Mouse (Mus musculus) small intestine, adult 10 weeks (tissue): ENCODE data around the gene Chac1. TPM values are rescaled to one million over a fixed set of nuclear protein-coding genes. Genes with fewer than 3 reads are reported as not detected.

ENCODE experiments used
- polyA plus RNA-seq: library from polyadenylated mRNA; stranded (reverse); fragments of 350-450 nt; fragmentation: Illumina TruSeq; extraction: RNeasy Lipid Tissue Mini Kit (QIAGEN cat#74804); gene quantifications from one replicate; pipeline ENCODE4 v1.2.3, GENCODE M21; 2014; ENCODE audit warnings: low replicate concordance

Chac1 gene
- polyA plus RNA-seq, result not detected

DNA sequence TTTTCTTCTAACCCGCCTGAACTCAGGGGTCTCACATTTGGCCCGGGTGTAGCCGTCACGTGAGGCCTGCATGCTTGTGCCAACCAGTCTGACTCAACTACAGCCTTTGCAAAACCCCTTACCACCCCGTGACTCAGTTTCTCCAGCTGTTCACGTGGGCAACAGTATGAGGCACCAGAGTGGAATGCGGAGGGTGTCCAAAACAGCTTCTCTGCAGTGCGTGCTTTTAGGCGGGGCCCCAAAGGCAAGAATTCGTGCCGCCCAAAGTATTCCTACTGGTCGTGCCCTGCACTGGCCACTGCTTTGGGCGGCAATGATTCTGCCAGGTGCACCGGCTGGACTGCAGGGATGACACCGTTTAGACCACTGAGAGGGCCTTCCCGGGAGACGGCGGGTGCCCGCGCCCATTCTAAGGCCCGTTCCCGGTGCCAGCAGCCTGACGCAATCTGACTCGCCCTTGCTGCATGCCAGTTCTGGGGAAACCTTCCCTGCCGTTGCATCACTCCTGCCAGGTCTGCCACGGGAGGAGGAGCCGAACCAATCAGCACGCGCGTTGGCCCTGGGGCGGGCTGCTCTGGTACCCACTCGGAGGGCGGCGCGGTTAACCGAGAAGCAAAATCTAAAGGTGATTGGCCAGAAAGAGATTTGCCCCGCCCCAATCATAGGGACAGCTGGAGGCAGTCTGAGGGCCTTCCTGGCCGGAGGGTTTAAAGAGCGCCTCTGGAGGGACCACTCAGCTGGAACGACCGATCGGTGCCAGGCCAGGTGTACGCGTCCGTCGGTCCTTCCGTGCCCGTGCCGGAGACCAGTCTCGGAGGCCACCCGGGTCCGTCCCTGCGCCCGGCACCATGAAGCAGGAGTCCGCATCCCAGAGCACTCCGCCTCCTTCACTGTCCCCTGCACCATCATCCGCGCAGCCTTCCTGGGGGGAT, at the start of gene Chac1:
Chac1 (plus strand) TSS at position 675 of the 932 bp plus-strand sequence.

DNA sequence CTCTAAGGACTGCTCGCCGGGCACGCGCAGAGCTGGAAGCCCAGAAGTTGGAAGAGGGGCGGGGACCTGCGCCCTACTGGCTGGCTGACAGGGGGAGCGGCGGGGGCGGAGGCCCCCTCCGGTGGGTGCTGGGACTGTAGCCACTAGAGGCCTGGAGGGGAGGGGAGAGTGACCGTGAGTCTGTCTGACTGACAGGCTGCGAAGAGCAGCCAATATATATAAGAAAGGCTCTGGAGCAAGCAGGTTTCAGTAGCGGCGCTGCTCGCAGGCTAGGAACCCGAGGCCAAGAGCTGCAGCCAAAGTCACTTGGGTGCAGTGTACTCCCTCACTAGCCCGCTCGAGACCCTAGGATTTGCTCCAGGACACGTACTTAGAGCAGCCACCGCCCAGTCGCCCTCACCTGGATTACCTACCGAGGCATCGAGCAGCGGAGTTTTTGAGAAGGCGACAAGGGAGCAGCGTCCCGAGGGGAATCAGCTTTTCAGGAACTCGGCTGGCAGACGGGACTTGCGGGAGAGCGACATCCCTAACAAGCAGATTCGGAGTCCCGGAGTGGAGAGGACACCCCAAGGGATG, 25.4 kb upstream of the Chac1 start, which contains the start of gene Dll4:
Dll4 (plus strand) TSS at position 217 of the 576 bp plus-strand sequence.

Other genes with a start within 250 kb of the Chac1 start
- 14.0 TPM for gene Rad51, start 238.4 kb upstream of the Chac1 start, polyA plus RNA-seq
- gene Rmdn3, start 194.2 kb upstream of the Chac1 start, polyA plus RNA-seq, result 154 TPM
- not detected for gene Gchfr, start 183.5 kb upstream of the Chac1 start, polyA plus RNA-seq
- not detected for gene Gm14137, start 176.7 kb upstream of the Chac1 start, polyA plus RNA-seq
- gene Zfyve19, start 142.6 kb upstream of the Chac1 start, polyA plus RNA-seq, result 2.9 TPM
- not detected for gene Dnajc17, start 142.4 kb upstream of the Chac1 start, polyA plus RNA-seq
- 40.4 TPM for gene Ppp1r14d, start 121.3 kb upstream of the Chac1 start, polyA plus RNA-seq
- 24.6 TPM for gene Spint1, start 113.9 kb upstream of the Chac1 start, polyA plus RNA-seq
- gene Rhov, start 80.0 kb upstream of the Chac1 start, polyA plus RNA-seq, result not detected
- gene Vps18, start 62.5 kb upstream of the Chac1 start, polyA plus RNA-seq, result 0.26 TPM
- gene Dll4, start 25.4 kb upstream of the Chac1 start, polyA plus RNA-seq, result 0.30 TPM
- 20.3 TPM for gene Ino80, start 126.5 kb downstream of the Chac1 start, polyA plus RNA-seq
- 0.30 TPM for gene Exd1, start 196.4 kb downstream of the Chac1 start, polyA plus RNA-seq
- 317 TPM for gene Chp1, start 196.5 kb downstream of the Chac1 start, polyA plus RNA-seq